Mouse (Mus musculus): ENCODE results near the gene Hist1h3f.

DNA sequence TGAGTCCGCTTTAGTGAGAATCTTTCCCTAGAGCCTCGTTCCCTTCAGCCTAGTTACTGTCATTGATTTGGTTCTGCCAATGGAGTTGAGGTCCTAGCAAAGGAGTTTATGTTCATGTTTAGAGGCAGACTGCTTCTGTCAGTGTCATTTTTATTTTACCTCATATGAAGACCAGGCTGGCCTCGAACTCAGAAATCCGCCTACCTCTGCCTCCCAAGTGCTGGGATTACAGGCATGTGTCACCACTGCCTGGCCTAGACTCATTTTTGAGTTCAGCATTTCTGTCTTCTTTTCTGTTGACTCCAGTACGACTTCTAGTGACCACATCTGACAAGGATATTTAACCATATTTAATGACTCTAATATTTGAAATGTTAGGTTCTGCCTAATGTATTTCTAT, 28.6 kb upstream of the Hist1h3f start:
- no peak for TF ChIP-seq EP300 (IDR thresholded peaks at IDR 0.05)
- no peak for TF ChIP-seq CTCF (IDR thresholded peaks at IDR 0.05)

Measured in lung, postnatal 0 days (tissue).